Mouse (Mus musculus) liver, embryonic 14.5 days (tissue): ENCODE data around the gene Cd96.

Experiments
- CTCF ChIP-seq: IDR thresholded peaks from 2 replicates; pipeline ENCODE4 v1.5.1; 2016; ENCODE audit warnings: antibody characterized with exemption, low read depth, control low read depth
- EP300 ChIP-seq: IDR thresholded peaks from 2 replicates; pipeline ENCODE4 v1.6.1; 2016; ENCODE audit warnings: antibody characterized with exemption, low read depth

GRCm38 (mm10) chr16:46022958-46023491, 97.0 kb downstream of the Cd96 start:
- no peak for TF ChIP-seq CTCF
- TF ChIP-seq EP300 = no peak
